Mouse (Mus musculus) neural tube, embryonic 11.5 days (tissue): ENCODE measurements around the gene Il1r1. TPM values are rescaled to one million over a fixed set of nuclear protein-coding genes. Genes with fewer than 3 reads are reported as not detected.

ENCODE experiments used
- polyA plus RNA-seq: library from polyadenylated mRNA; unstranded; fragments of >200 nt; fragmentation: Nextera tagmentation; extraction: Ambion mirVana; gene quantifications from 2 replicates; pipeline ENCODE4 v1.2.1, GENCODE M21; 2014

Gene Il1r1
- polyA plus RNA-seq, 1 experiment from 2014 or later = 1.1 TPM

Other genes starting within 250 kb of the Il1r1 start
- gene Il1r2, start 151.0 kb upstream of the Il1r1 start, polyA plus RNA-seq = 0.34 TPM in 1 of 2 replicates, not detected in the other
- gene Il1rl2, start 99.5 kb downstream of the Il1r1 start, polyA plus RNA-seq = 1.2 and 1.4 TPM in 2 replicates
- 0.11 and 0.13 TPM in 2 replicates for gene Il1rl1, start 204.5 kb downstream of the Il1r1 start, polyA plus RNA-seq
- gene Il18r1, start 240.5 kb downstream of the Il1r1 start, polyA plus RNA-seq = not detected in 2 replicates